Mouse (Mus musculus) liver, embryonic 16.5 days (tissue): ENCODE measurements around the gene Tmem184b. TPM values are rescaled to one million over a fixed set of nuclear protein-coding genes. Genes with fewer than 3 reads are reported as not detected.
A peak's percentile ranks its signal among the peaks of the same experiment; 100 is the strongest.

Experiments
- ATAC-seq: fragments of 200-750 bp; cut with Nextera tagmentation; 2 replicates; pipeline ENCODE4 v1.8.0; 2017; ENCODE audit warnings: low read depth, mild to moderate bottlenecking, moderate number of reproducible peaks, moderate library complexity
- H3K27ac ChIP-seq: fragments of 300-500 bp; sonication (generic); 2 replicates; pipeline ENCODE4 v1.5.1; 2014; ENCODE audit warnings: mild to moderate bottlenecking, low read length
- H3K27me3 ChIP-seq: fragments of 300-500 bp; sonication (generic); 2 replicates; pipeline ENCODE4 v1.6.1; 2014; ENCODE audit warnings: low read depth, low read length, mixed read lengths; ENCODE audit not compliant: control insufficient read depth, insufficient read depth
- H3K36me3 ChIP-seq: fragments of 300-500 bp; sonication (generic); 2 replicates; pipeline ENCODE4 v1.6.1; 2014; ENCODE audit warnings: mild to moderate bottlenecking; ENCODE audit not compliant: control insufficient read depth, insufficient read depth
- H3K4me1 ChIP-seq: fragments of 300-500 bp; sonication (generic); 2 replicates; pipeline ENCODE4 v1.6.1; 2014; ENCODE audit warnings: low read depth, low read length, mixed read lengths; ENCODE audit not compliant: control insufficient read depth
- H3K4me2 ChIP-seq: fragments of 300-500 bp; sonication (generic); 2 replicates; pipeline ENCODE4 v1.6.1; 2014; ENCODE audit warnings: low read depth, low read length, mixed read lengths
- H3K4me3 ChIP-seq: fragments of 300-500 bp; sonication (generic); 2 replicates; pipeline ENCODE4 v1.5.1; 2014; ENCODE audit warnings: low read depth, mild to moderate bottlenecking, low read length
- H3K9ac ChIP-seq: fragments of 300-500 bp; sonication (generic); 2 replicates; pipeline ENCODE4 v1.6.1; 2014; ENCODE audit warnings: low read depth, low read length
- H3K9me3 ChIP-seq: fragments of 300-500 bp; sonication (generic); replicated peaks from 2 replicates; pipeline ENCODE4 v1.6.1; 2016; ENCODE audit warnings: low read length; ENCODE audit not compliant: control insufficient read depth
- WGBS: fragments of 180-500 bp; shearing (Covaris S2); extraction: QIAGEN DNeasy Blood & Tissue Kit; methylation state at CpG from one replicate; pipeline ENCODE4 v1.1.7; 2014; ENCODE audit not compliant: insufficient replicate concordance; 5-methylcytosine and 5-hydroxymethylcytosine counted together
- polyA plus RNA-seq: library from polyadenylated mRNA; unstranded; fragments of >200 nt; fragmentation: Nextera tagmentation; extraction: Ambion mirVana; gene quantifications from 2 replicates; pipeline ENCODE4 v1.2.1, GENCODE M21; 2015

Tmem184b gene
- polyA plus RNA-seq, 1 experiment from 2014 or later = 12.1 TPM

DNA sequence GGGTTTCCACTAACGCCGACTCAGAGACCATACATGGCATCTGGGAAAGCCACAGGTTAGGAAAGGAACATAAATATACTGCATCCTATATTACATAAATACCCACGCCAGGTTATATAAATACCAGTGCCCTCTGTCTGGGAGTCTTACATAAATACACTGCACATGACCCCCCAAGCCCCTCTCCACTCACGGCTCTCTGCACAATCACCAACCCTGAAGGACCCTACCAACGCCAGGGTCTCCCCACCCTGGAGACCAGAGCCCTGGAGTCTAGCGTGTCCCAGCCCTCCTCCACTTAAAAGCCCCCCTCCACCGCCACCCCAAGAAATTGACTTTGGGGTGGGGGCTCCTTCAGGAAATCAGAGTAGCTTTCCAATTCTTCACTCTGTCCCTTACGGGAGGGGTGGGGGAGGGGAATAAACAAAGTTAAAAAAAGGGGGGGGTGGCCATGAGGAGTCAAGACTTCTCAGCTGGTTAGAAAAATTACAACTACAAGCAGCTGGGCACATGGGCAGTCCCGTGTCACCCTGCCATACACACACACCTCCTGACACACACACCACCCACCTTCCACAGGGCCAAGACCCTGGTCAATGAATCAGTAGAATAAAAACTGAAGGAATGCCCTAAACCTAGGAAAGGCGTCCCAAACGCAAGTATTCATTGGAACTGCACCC is 37.4 kb upstream of the Tmem184b start:
- peak overlapping the region; percentile 70 for H3K4me3 ChIP-seq
- ATAC-seq = no peak
- H3K36me3 ChIP-seq = no peaks in the 10 kb centered on the region
- 22% methylated on average over 11 of the region's 11 CpGs for WGBS
- H3K4me1 ChIP-seq = peaks cover 3% of the 10 kb centered on the region
- no peak overlapping the region for H3K27ac ChIP-seq
- H3K4me2 ChIP-seq = peak overlapping the region; percentile 71
- peak overlapping the region; percentile 73 for H3K9ac ChIP-seq
- H3K9me3 ChIP-seq = no peaks in the 10 kb centered on the region
- peaks cover 14% of the 10 kb centered on the region for H3K27me3 ChIP-seq

DNA sequence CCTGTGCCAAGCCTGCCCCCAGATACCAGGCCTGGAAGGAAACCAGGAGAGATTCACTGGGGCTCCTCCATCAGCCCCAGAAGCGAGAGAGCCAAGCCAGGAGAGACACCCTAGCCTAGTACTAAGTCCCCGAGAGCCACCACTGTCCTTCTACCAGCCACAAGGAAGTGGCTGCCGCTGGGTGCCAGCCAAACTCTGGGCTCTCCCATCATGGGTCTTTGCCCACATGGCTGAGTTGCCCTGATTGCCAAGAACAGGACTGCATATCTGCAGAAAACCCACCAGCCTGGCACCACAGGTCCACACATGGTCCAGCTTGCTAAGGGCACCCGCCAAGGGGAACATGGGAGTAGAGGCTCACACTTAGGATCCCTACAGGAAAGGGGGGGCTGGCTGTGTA is 36.9 kb upstream of the Tmem184b start:
- Histone ChIP-seq H3K9ac (no peak overlapping the region), H3K4me2 (no peak overlapping the region), H3K4me3 (no peak overlapping the region), H3K36me3 (no peaks in the 10 kb centered on the region), H3K4me1 (peaks cover 9% of the 10 kb centered on the region), H3K9me3 (no peaks in the 10 kb centered on the region), H3K27ac (no peak overlapping the region), H3K27me3 (peaks cover 14% of the 10 kb centered on the region)
- ATAC-seq = no peak
- 41% methylated on average over 4 of the region's 4 CpGs for WGBS

DNA sequence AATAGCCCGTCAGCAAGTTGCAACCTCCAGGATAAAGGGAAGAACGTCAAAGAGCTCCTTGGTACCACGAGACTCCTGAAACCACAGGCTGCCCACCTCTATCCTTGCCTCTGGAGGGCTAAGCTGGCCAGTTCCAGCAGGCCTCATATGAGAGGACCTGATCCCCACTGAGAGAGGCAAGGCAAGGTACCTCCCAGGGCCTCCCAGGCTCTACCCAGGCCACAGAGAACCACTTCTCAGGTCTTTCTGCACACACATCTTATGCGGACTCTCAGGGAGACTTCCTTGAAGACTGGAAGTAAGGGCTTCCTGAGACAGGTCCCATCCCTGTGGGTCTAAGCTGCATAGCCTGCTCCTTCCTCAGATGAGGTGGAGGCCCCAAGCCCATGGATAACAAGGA is 36.0 kb upstream of the Tmem184b start:
- Histone ChIP-seq H3K36me3 (no peaks in the 10 kb centered on the region), H3K9me3 (no peaks in the 10 kb centered on the region), H3K27ac (no peak overlapping the region), H3K27me3 (peaks cover 14% of the 10 kb centered on the region), H3K4me1 (peaks cover 15% of the 10 kb centered on the region), H3K9ac (no peak overlapping the region), H3K4me3 (no peak overlapping the region), H3K4me2 (no peak overlapping the region)
- WGBS = 61% methylated on average over 4 of the region's 4 CpGs
- no peak for ATAC-seq

DNA sequence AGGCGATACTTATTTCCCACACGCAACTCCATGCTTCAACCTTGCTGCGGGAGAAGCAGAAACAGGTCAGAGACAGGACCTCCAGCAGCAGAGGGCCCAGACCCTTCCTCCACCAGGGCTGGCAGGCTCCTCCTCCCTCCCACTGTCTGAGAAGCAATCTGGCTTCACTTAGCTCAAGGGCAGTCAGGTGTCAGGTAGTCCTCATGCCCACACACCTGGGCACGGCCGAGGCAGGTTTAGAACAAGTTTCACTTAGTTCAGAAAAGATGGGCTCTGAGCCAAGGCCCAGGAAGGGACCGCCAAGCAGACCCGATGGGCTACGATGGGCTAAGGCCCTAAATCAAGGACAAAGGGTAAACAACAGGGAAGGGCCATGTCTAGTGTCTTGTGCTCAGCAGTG is 35.4 kb upstream of the Tmem184b start:
- H3K36me3 ChIP-seq = no peaks in the 10 kb centered on the region
- peaks cover 15% of the 10 kb centered on the region for H3K4me1 ChIP-seq
- no peak overlapping the region for H3K4me3 ChIP-seq
- no peak overlapping the region for H3K9ac ChIP-seq
- ATAC-seq = no peak
- H3K4me2 ChIP-seq = no peak overlapping the region
- 75% methylated on average over 8 of the region's 8 CpGs for WGBS
- peaks cover 14% of the 10 kb centered on the region for H3K27me3 ChIP-seq
- no peak overlapping the region for H3K27ac ChIP-seq
- no peaks in the 10 kb centered on the region for H3K9me3 ChIP-seq

DNA sequence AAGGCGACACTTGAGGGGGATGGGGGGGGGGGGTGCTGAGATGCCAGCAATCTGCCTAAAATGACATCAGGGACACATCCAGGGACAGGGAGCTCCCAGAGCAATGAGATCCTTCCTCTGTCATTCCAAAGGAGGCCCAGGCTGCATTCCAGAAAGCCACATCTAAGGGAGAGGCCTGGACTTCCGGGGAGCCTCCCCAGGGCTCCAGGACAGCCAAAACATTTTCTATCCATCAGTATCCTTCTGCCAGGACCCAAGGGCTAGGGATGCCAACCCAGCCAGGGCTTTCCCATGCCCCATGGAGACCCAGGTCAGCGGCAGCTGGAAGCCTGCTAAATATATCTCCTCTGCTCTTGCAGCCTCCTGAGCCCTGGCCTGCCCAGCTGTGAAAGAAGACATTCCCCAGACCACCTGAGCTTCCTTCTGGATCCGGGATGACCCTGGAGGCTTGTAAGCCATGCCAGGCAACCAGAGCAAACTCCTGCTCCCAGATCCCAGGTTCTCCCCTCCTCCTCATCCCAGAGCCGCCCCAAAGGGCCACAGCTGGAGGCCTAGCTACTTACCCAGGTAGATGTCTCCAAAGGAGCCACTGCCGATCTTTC is 34.9 kb upstream of the Tmem184b start:
- no peaks in the 10 kb centered on the region for H3K9me3 ChIP-seq
- no peak for ATAC-seq
- H3K27me3 ChIP-seq = peaks cover 14% of the 10 kb centered on the region
- no peaks in the 10 kb centered on the region for H3K36me3 ChIP-seq
- H3K4me3 ChIP-seq = no peak overlapping the region
- WGBS = 65% methylated on average over 6 of the region's 6 CpGs
- no peak overlapping the region for H3K27ac ChIP-seq
- peaks cover 15% of the 10 kb centered on the region for H3K4me1 ChIP-seq
- no peak overlapping the region for H3K9ac ChIP-seq
- no peak overlapping the region for H3K4me2 ChIP-seq

DNA sequence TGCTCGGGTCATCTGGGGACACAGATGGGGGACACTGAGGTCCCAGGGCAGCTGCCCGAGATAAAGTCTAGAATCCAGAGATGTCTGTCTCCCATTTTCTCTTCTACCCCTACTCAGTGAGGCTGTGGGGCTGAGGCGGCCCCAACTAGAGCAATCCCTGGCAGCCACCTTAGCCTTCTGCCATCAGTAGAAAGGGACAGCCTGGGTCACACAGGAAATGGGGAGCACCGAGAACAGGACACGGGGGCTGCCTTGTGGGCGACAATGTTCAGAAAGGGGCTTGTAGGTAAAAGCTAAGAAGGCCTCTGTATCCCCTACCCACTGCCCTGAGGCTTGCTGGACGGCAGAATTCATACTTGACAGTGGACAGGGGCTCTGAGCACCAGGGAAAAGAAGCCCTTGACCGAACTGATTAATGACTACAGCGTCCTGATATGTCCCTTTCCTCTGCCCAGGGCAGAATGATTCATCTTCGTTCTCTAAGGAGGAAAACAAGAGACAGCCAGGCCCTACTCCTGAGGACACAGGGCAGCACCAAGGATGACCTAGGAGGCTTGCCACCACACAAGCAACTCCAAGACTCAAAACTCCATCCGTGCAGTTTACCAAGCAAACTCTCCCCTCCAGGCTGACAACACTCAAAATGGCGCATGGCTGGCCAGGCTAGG is 34.3 kb upstream of the Tmem184b start:
- no peak overlapping the region for H3K4me3 ChIP-seq
- H3K36me3 ChIP-seq = no peaks in the 10 kb centered on the region
- H3K27ac ChIP-seq = no peak overlapping the region
- 69% methylated on average over 12 of the region's 12 CpGs for WGBS
- H3K27me3 ChIP-seq = peaks cover 14% of the 10 kb centered on the region
- no peak overlapping the region for H3K4me2 ChIP-seq
- H3K9me3 ChIP-seq = no peaks in the 10 kb centered on the region
- no peak for ATAC-seq
- H3K9ac ChIP-seq = no peak overlapping the region
- H3K4me1 ChIP-seq = peaks cover 21% of the 10 kb centered on the region

DNA sequence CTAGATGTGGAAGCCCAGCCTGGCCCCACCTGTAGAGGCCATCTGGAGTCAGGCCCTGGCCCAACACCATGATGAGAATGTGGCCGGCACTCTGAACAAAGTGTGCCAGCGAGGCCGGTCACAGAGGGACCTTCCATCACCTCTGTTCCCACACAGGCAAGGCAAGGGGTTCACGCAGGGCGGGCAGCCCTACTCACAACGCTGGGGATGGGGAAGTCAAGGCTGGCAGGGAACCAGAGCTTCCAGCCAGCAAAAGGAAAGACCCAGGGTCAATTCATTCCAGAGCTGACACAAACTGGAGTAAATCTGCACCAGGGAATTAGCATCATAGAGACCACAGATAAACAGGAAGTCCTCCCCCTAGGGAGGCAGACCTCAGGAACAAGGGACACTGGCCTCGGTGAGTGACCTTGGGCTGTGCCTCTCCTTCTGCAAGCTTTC is 33.1 kb upstream of the Tmem184b start:
- no peak overlapping the region for H3K4me3 ChIP-seq
- WGBS = 57% methylated on average over 7 of the region's 7 CpGs
- peaks cover 28% of the 10 kb centered on the region for H3K4me1 ChIP-seq
- H3K9me3 ChIP-seq = no peaks in the 10 kb centered on the region
- H3K9ac ChIP-seq = no peak overlapping the region
- H3K36me3 ChIP-seq = no peaks in the 10 kb centered on the region
- H3K4me2 ChIP-seq = no peak overlapping the region
- no peak for ATAC-seq
- no peak overlapping the region for H3K27ac ChIP-seq
- peaks cover 5% of the 10 kb centered on the region for H3K27me3 ChIP-seq

DNA sequence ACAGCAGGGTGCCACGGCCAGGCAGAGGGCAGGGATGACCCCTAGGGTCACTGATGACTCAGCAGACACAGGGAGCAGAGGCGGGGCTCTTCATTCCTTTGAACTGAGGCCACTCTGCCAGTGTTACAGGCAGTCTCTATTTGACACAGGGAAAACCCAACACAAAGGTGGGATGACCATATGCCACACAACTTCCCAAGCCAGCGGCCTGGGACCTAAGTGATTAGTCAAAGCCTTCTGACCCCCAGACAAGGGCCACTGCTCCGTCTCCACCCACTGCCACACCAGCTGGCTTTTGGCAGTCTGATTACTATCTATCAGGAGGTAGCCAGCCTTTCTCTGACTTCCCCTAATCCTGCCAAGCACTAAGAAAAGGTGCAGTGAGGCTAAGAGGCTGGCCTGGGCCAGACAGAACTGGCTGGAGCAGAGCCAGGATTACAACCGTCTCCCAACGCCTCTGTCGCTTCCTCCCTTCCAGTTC is 31.9 kb upstream of the Tmem184b start:
- Histone ChIP-seq H3K4me2 (no peak overlapping the region), H3K9ac (no peak overlapping the region), H3K27ac (0 out of 2 replicates have a peak overlapping the region, but pooled peaks have one; percentile 16), H3K4me1 (peaks cover 26% of the 10 kb centered on the region), H3K36me3 (no peaks in the 10 kb centered on the region), H3K9me3 (no peaks in the 10 kb centered on the region), H3K4me3 (no peak overlapping the region), H3K27me3 (no peaks in the 10 kb centered on the region)
- 13% methylated on average over 7 of the region's 7 CpGs for WGBS
- peak; percentile 44 for ATAC-seq

DNA sequence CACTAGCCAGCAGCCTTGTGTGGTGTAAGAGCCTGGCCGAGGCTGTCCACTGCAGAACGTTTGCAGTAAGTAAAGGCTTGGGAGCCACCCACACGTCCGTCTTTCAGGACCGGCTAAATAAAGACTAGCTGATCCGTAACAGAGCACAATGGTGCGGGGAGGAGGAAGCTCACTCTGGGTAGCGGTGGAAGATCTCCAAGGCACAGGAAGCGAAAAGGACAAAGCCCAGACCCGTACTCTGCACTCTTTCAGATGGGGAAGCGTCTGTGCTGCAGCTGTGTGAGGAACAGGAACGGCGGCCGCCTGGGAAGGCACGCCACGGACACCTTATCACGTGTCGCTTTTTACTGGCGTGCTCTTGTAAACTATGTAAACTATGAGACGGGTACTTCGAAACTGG is 29.5 kb upstream of the Tmem184b start:
- H3K4me2 ChIP-seq = peak overlapping the region; percentile 36; the same call in 1 of the 2 replicates
- no peak overlapping the region; the same call in 1 of the 2 replicates for H3K9ac ChIP-seq
- WGBS = 14% methylated on average over 21 of the region's 21 CpGs
- H3K27me3 ChIP-seq = no peaks in the 10 kb centered on the region
- H3K4me3 ChIP-seq = no peak overlapping the region
- peak overlapping the region; percentile 50 for H3K27ac ChIP-seq
- H3K36me3 ChIP-seq = no peaks in the 10 kb centered on the region
- ATAC-seq = peak; percentile 52
- H3K4me1 ChIP-seq = peaks cover 26% of the 10 kb centered on the region
- H3K9me3 ChIP-seq = no peaks in the 10 kb centered on the region
